Mouse (Mus musculus) right cerebral cortex, adult 2 months (tissue): Measurements from ENCODE around the gene Tmem210.

Source experiments
- DNase-seq, 2 experiments: peaks; one replicate each; pipeline ENCODE4 v3.0.0; 2021 to 2022; ENCODE audit warnings: low spot score in 2 of 2

Tmem210 gene

DNA sequence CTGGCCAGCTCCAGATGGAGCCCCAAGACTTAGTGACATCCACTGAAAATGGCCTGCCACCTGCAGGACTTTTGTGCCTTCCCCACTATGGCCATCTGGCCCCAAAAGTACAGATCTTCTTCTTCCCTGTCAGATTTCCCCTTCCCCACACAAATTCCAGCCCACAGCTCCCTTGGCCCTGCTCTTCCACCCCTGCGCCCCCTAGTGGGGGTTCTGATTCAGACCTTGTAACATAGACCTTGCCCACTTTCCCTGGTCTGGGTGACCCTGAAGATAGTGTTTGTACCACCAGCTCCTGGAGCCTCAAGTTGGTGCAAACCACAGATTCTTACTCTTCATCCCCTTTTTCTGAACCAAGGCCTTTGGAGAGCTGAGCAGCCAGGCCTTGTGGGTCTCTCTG, 4.9 kb downstream of the Tmem210 start:
- peak; percentile 70 to 76 for DNase-seq

DNA sequence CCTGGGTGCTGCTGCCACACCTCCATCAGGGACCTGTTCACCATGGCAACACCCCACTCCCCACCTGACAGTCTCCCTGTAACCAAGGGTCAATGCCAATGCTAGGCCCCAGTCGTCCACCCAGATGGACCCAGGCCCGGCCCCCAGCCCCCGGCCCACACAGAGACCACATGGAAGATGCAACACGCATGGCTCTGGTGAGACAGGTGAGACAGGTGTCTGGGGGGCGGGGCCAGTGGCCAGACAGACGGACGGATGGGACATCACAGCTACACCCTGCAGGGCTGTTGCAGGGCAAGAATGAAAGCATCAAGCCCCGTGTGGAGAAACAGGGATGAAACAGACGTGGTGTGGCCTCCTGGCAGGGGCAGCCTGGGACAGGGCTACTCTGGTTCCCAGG, 5.8 kb downstream of the Tmem210 start:
- DNase-seq, result no peak

DNA sequence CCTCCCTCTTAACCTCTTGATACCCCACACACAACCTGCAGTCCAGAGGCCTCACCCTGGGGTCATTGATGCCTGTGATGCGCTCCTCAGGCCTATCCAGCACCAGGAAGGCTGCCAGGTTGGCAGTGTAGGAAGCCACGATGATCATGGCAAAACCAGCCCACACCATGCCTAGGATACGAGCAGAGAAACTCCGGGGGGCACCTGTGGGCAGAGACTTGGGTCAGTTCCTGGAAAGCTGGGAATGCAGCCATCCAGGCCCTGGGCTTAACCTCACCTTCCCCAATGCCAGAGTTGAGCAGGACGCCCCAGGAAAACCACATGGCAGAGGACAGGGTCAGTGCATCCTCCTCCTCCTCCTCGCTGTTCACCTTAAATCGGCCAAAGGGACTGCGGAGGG, 9.1 kb downstream of the Tmem210 start:
- DNase-seq, result no peak

- no peak for DNase-seq
Measured at GRCm38 (mm10) chr2:25298046-25298445, 10.1 kb downstream of the Tmem210 start.

DNA sequence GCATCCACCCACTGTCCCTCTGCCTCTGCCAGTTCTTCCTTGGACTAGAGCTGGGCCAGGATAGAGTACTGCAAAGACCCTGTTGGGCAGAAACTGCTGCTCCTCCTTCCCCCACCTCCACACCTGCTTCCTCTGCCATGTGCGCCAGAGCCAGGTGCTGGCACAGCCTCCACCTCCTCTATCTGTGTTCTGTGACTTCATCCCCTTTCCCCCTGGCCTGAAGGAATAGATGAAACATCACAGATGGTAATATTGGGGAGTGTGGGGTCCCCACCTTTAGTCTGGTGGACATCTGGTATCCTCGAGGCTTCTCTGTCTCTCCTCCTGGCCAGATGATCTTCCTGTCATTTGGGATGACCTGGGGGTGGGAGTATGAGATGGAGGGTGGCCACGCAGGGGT, 15.5 kb downstream of the Tmem210 start:
- DNase-seq, result no peak

DNA sequence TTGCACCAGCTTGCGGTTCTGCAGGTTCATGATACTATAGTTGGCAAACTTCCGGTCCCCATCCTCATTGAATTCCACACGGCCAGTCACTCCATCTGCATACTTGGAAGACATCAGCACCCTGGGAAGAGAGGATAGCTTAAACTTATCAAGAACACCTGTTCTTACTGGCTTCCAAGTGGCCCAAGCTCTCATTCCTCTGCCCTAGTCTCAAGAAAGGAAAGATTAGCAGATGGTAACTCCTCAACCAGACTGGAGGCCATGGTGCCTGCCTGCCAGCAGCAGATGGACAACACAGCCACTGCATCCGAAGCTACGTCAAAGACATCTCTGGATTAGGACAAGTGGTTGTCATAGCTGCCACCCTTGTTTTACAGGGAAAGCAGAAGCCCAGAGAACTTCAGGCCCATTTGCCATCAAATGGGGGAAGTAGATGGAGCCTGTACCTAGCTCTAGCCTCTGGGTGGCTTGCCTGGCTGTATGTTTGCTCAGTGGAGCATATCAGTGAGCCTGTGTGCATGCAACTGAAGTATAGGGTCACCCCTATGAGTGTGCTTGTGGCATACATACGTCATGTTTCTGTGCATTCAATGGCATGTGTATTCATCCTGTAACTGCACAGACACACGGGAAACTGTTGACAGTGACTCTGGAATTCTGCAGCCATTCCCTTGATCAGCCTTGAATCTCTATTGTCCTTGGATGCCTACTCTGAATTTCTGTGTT, 16.1 kb downstream of the Tmem210 start:
- no peak for DNase-seq

- peak in 1 of 2 experiments; percentile 62 for DNase-seq
Measured at GRCm38 (mm10) chr2:25304657-25305541, 17.0 kb downstream of the Tmem210 start.

GRCm38 (mm10) chr2:25305587-25306359, 17.8 kb downstream of the Tmem210 start:
- DNase-seq, result no peak

DNA sequence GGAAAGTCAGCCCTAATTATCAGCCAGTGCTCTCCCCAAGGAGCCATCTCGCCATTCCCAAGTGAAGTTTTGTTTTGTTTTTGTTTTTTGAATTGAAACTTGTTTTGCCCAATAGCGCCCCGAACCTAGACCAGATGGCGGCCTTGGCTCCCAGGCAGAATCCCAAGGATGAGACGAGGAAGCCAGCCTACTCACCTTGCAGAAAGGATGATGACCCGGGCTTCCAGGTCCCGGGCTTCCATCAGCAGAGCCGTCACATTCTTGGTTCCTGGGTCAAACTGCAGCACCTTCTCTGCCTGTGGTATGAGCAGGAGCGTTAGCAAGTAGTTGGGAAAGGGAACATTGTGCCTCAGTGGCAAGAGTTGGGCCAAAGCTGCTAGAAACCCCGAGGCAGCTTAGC, 22.2 kb downstream of the Tmem210 start:
- no peak for DNase-seq

DNA sequence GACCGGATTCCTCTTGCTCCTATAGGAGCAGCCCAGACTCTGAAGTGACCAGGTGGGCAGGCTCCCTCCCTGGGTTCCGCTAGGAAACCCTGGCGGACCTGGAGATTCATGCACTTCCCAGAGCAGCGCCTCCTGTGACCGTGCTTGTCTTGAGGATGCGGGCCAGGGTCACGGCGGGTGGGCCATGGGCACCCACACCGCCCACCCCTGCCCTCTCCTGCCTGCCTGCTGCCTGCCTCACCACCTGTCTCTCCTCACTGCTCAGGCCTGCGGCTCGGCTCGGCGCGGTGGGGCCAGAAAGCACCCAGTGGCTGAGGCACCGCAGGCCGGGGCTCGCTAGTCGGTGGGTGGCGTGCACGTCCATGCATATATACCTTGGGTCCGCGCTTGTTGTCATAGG, 23.0 kb downstream of the Tmem210 start:
- no peak for DNase-seq

- DNase-seq, result no peak
Measured at GRCm38 (mm10) chr2:25311491-25311891, 23.5 kb downstream of the Tmem210 start.

DNA sequence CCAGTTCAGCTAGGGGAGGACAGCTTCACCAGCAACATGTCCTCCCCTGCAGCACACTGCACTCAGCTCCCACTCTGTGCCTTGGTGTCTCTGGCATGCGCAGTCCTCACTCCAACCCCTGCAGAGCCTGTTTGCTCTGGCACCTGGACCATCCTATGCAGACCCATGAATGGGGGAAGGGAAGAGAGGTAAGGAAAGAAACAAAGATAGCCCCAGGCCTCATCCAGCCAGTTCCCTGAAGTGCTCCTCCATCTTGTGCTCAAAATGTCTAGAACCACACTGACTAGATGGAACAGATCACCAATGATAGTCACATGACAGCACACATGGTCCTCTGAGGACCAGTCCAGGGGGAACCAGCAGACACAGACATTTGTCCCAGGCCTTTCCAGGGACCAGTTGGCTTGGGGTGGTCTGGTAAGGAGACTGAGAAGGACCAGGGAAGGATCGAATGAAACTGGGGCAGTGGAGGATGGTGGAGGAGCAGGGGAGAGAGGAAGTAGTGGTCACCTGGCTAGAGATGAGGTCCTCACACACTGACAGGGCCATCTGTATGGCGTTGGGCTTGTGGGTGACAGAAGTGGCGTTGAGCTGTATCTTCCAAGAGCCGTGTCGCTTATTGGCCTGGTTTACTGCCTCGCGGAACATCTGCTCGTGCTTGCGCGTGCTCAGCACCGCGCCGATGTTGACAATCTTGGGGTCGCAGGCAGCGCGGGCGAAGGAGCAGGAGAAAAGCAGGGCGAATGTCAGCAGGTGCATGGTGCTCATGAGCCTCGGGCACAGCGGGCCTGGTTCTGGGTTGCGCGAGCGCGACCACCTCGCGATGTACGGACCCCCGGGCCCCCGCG, 30.4 kb downstream of the Tmem210 start:
- DNase-seq, result peak; percentile 57 to 66

DNA sequence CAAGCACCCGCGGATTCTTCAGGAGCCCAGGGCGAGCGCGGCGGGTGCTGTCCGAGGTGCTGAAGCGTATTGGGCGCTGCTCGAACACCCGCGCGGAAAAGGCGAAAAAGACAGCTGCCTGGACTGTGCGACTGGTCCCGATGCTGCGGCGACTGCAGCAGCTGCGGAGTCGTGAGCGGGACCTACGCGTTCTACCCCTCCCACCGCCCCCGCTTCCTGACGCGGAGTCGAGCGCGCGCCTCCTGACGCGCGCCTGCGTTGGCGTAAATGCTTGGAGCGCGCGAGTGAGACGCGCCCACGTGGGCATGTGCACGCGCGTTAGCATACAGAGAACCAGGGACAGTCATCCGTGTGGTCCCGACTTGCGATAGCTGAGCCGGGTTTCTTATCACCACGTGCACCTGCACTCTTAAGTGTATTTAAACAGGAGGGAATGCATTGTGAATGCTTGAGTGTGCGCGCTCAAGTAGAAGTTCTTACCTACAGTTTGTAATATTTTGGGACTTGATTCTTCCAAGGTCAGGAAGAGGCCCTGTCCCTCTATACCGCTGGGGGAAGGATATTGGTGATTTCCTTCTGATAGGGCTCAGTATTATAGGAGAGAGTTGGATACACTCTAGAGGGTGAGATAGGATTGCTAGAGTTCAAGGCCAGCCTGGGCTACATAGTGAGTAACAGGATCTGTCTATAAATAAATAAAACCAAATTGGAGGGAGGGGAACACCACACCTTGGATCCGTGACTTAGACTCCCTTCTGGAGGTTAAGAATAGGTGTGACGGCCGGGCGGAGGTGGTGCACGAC, 31.2 kb downstream of the Tmem210 start, which contains the start of gene Grin1:
Gene Grin1 (minus strand): TSS at position 217 of the 803 bp plus-strand sequence.
- peak; percentile 89 to 95 for DNase-seq

DNA sequence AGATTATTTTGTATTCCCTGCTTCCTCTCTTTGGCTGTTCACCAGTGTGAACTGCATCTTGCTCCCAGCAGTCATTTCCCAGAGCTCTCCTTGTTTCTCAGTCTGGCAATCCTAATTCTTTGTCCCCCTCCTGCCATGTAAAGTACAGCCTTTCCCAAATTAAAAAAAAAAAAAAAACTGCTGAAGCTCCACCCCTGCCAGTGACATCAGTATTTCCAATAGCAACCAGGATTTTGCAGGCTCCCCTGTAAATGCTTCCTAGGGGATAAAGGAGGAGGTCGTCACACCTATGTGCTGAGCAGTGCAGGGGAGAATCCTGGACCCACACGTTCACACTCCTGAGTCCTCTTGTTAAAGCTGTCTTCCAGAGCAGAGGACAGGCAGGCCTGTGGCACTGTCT, 32.1 kb downstream of the Tmem210 start:
- no peak for DNase-seq

DNA sequence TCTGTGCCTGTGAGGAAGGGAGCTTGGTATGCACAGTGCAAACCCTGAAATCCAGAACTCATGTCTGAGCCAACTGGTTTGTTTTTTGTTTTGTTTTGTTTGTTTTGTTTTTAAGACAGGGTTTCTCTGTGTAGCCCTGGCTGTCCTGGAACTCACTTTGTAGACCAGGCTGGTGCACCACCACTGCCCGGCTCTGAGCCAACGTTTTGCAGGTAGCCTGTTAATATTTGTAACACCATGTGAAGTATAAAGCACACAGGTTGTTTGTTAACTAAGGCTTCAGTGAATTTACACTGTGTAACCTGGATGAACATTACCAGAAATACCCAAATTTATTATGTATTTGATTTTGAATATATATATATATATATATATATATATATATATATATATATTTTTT, 38.1 kb downstream of the Tmem210 start:
- DNase-seq, result no peak

DNA sequence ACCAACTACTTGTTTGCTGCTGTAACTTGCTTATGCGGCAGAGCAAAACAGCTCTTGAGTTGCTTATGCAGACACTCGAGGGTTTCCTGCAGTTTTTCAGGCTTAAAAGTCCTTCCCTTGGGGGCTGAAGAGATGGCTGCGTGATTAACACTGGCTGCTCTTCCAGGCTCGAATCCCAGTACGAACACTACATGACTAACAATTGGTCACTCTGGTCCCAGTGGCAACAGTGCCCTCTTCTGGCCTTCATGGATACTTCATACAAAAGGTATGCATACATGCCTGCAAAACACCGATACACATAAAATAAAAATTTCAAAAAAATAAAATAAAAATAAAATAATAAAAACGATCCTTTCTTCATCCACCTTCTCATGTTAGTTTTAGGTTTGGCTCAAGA, 40.5 kb downstream of the Tmem210 start:
- peak in 1 of 2 experiments; percentile 33 for DNase-seq

- DNase-seq, result no peak
Measured at GRCm38 (mm10) chr2:25331470-25331869, 43.5 kb downstream of the Tmem210 start.

GRCm38 (mm10) chr2:25332286-25333160, 44.6 kb downstream of the Tmem210 start, which contains the start of gene Man1b1:
Gene Man1b1, plus strand, starts transcription at chr2:25332338.
- peak; percentile 100 for DNase-seq

DNA sequence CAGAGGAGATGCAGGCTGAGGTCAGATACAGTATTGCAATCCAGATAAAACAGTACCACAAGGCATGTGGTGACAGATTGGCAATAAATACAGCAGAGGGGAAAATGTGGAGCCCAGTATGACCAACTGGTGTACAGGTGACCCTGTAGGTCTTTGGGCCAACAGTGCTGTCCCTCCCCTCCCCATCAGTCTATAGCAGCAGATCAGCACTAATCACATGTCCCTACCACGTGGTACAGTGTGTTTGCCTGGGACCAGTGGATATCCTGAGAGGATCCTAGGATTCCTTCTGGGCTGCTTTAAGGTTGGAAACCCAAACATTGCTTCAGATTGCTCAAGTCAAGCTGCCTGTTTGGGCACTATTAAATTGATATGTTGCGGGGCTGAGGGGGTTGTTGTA, 45.6 kb downstream of the Tmem210 start:
- no peak for DNase-seq
